Mouse (Mus musculus) myocyte (in vitro differentiated cells): ENCODE data around the gene Slc24a5. TPM values are rescaled to one million over a fixed set of nuclear protein-coding genes. Genes with fewer than 3 reads are reported as not detected.

Experiments
- H3K27me3 ChIP-seq: one replicate; pipeline ENCODE4 v1.6.1; 2011; ENCODE audit not compliant: control insufficient read depth, insufficient read depth, insufficient read length
- H3K36me3 ChIP-seq: one replicate; pipeline ENCODE4 v1.6.1; 2011; ENCODE audit not compliant: control insufficient read depth, insufficient read depth
- H3K4me2 ChIP-seq: one replicate; pipeline ENCODE4 v1.6.1; 2011; ENCODE audit warnings: low read depth, control low read depth
- H3K4me3 ChIP-seq: one replicate; pipeline ENCODE4 v1.5.1; 2011; ENCODE audit warnings: mild to moderate bottlenecking, control low read depth, moderate library complexity
- H3K79me2 ChIP-seq: one replicate; pipeline ENCODE4 v1.6.1; 2011; ENCODE audit not compliant: control insufficient read depth, insufficient read depth
- H3ac ChIP-seq: one replicate; pipeline ENCODE4 v1.6.1; 2011; ENCODE audit not compliant: control insufficient read depth, insufficient read length
- CEBPB ChIP-seq: IDR thresholded peaks from 2 replicates; pipeline ENCODE4 v1.6.1; 2011; ENCODE audit warnings: mild to moderate bottlenecking, moderate library complexity; ENCODE audit not compliant: poor library complexity, insufficient read depth, severe bottlenecking
- E2F4 ChIP-seq: IDR thresholded peaks from one replicate; pipeline ENCODE4 v1.6.1; 2011; ENCODE audit warnings: mild to moderate bottlenecking, control low read depth, moderate library complexity; ENCODE audit not compliant: insufficient read depth
- MAX ChIP-seq: IDR thresholded peaks from one replicate; pipeline ENCODE4 v1.6.1; 2011; ENCODE audit warnings: low read depth, mild to moderate bottlenecking, control low read depth
- MYOD1 ChIP-seq, 3 experiments: IDR thresholded peaks; one replicate each; pipeline ENCODE4 v1.6.1; 2011; ENCODE audit warnings: control low read depth in 2 of 3, low read depth in 2 of 3, mild to moderate bottlenecking in 2 of 3, moderate library complexity in 1 of 3; ENCODE audit not compliant: insufficient read length in 2 of 3, control insufficient read depth in 1 of 3
- MYOG ChIP-seq, 3 experiments: IDR thresholded peaks; one replicate each; pipeline ENCODE4 v1.6.1; 2011; ENCODE audit warnings: control low read depth in 2 of 3, low read depth in 2 of 3, mild to moderate bottlenecking in 2 of 3; ENCODE audit not compliant: insufficient read length in 2 of 3, control insufficient read depth in 1 of 3, insufficient read depth in 1 of 3
- POLR2A ChIP-seq: IDR thresholded peaks from one replicate; pipeline ENCODE4 v1.6.1; 2011; ENCODE audit warnings: low read depth, mild to moderate bottlenecking, control low read depth, moderate library complexity; ENCODE audit not compliant: insufficient read length
- POLR2AphosphoS2 ChIP-seq: IDR thresholded peaks from one replicate; pipeline ENCODE4 v1.6.1; 2011; ENCODE audit warnings: low read depth, control low read depth; ENCODE audit not compliant: insufficient read length
- REST ChIP-seq: IDR thresholded peaks from one replicate; pipeline ENCODE4 v1.6.1; 2011; ENCODE audit warnings: mild to moderate bottlenecking, control low read depth, moderate library complexity; ENCODE audit not compliant: insufficient read depth, insufficient read length
- SRF ChIP-seq: IDR thresholded peaks from one replicate; pipeline ENCODE4 v1.6.1; 2011; ENCODE audit warnings: low read depth; ENCODE audit not compliant: control insufficient read depth, insufficient read length
- TCF12 ChIP-seq: IDR thresholded peaks from one replicate; pipeline ENCODE4 v1.6.1; 2011; ENCODE audit warnings: mild to moderate bottlenecking, control low read depth; ENCODE audit not compliant: poor library complexity, insufficient read depth, severe bottlenecking
- TCF3 ChIP-seq: IDR thresholded peaks from one replicate; pipeline ENCODE4 v1.6.1; 2011; ENCODE audit warnings: low read depth, control low read depth; ENCODE audit not compliant: insufficient read length
- USF1 ChIP-seq: IDR thresholded peaks from one replicate; pipeline ENCODE4 v1.6.1; 2011; ENCODE audit warnings: low read depth, mild to moderate bottlenecking, control low read depth, moderate library complexity
- polyA plus RNA-seq: library from polyadenylated mRNA; unstranded; fragments of >200 nt; fragmentation: generic; extraction: Trizol; gene quantifications from one replicate; pipeline ENCODE4 v1.2.1, GENCODE M21; 2012; ENCODE audit warnings: missing spikeins

Gene Slc24a5
- polyA plus RNA-seq: 0.12 TPM

GRCm38 (mm10) chr2:125067894-125068293 is at the start of gene Slc24a5:
TSS of gene Slc24a5 (plus strand) at chr2:125068124.
- no peaks in the 10 kb centered on the region for H3K27me3 ChIP-seq
- H3K79me2 ChIP-seq: no peaks in the 10 kb centered on the region
- H3ac ChIP-seq: no peak within 1 kb of the TSS
- H3K36me3 ChIP-seq: no peaks in the 10 kb centered on the region
- no peak within 1 kb of the TSS for H3K4me3 ChIP-seq
- TF ChIP-seq REST (no peak), MYOD1 (IDR thresholded peaks at IDR 0.05; ENCODE audit: control insufficient read depth in 1 of 3, insufficient read length in 2 of 3, low read depth in 2 of 3) (no peak), TCF12 (no peak), CEBPB (no peak), E2F4 (no peak), POLR2A (no peak), POLR2AphosphoS2 (no peak), TCF3 (no peak)
- no peak within 1 kb of the TSS for H3K4me2 ChIP-seq

- Histone ChIP-seq H3ac (no peak overlapping the region), H3K79me2 (no peaks in the 10 kb centered on the region), H3K4me3 (no peak overlapping the region), H3K4me2 (no peak overlapping the region), H3K27me3 (no peaks in the 10 kb centered on the region), H3K36me3 (no peaks in the 10 kb centered on the region)
- TF ChIP-seq USF1 (no peak), MAX (no peak)
Measured at GRCm38 (mm10) chr2:125024386-125024785, 43.5 kb upstream of the Slc24a5 start.

DNA sequence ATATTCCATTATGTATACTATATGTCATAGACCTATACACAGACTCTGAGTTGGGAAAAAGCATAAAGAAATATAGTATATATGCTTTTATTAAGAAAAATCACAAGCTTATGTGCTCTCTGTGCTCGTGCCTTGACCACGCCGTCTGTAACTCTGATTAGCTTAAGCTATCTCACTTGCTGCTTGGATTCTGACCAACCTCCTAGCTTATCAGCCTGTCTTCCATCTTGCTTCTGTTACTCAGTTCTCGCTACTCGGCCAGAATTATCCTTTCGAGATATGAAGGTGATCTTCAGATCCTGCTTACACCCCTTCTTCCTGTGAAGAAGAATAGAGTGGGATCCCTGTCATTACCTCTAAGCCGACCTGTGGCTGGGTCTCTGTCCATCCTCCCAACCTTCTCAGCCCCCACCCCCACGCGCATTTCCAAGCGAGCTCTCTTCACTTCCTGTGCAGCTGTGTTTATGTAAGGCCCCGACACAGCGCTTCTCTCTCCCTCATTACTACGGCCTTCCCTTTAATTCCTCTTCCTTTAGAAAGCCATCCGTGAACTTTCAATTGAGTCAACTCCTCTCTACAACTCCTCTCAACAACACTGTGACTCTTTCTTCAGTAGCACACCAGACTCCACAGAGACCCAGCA is 41.4 kb upstream of the Slc24a5 start:
- Histone ChIP-seq H3K79me2 (no peaks in the 10 kb centered on the region), H3K36me3 (no peaks in the 10 kb centered on the region), H3K27me3 (no peaks in the 10 kb centered on the region), H3K4me3 (no peak overlapping the region), H3K4me2 (no peak overlapping the region), H3ac (no peak overlapping the region)
- no peak for TF ChIP-seq SRF
- no peak for TF ChIP-seq TCF12
- no peak for TF ChIP-seq USF1
- no peak for TF ChIP-seq CEBPB
- no peak for TF ChIP-seq MYOG (IDR thresholded peaks at IDR 0.05; ENCODE audit: control insufficient read depth in 1 of 3, insufficient read depth in 1 of 3, insufficient read length in 2 of 3, low read depth in 2 of 3)
- TF ChIP-seq MAX: no peak
- no peak for TF ChIP-seq REST
- no peak for TF ChIP-seq POLR2AphosphoS2
- TF ChIP-seq TCF3: no peak
- TF ChIP-seq POLR2A: no peak
- TF ChIP-seq MYOD1 (IDR thresholded peaks at IDR 0.05; ENCODE audit: control insufficient read depth in 1 of 3, insufficient read length in 2 of 3, low read depth in 2 of 3): no peak
- TF ChIP-seq E2F4: no peak

GRCm38 (mm10) chr2:125030591-125030990 is 37.3 kb upstream of the Slc24a5 start:
- TF ChIP-seq MAX: no peak
- no peak for TF ChIP-seq SRF
- no peak for TF ChIP-seq REST
- TF ChIP-seq MYOD1 (IDR thresholded peaks at IDR 0.05; ENCODE audit: control insufficient read depth in 1 of 3, insufficient read length in 2 of 3, low read depth in 2 of 3): no peak
- TF ChIP-seq TCF12: no peak
- no peak for TF ChIP-seq CEBPB
- TF ChIP-seq USF1: no peak
- TF ChIP-seq E2F4: no peak
- TF ChIP-seq POLR2AphosphoS2: no peak
- no peak for TF ChIP-seq POLR2A
- no peak for TF ChIP-seq TCF3
- no peak for TF ChIP-seq MYOG (IDR thresholded peaks at IDR 0.05; ENCODE audit: control insufficient read depth in 1 of 3, insufficient read depth in 1 of 3, insufficient read length in 2 of 3, low read depth in 2 of 3)
- Histone ChIP-seq H3K4me2 (no peak overlapping the region), H3K27me3 (no peaks in the 10 kb centered on the region)

DNA sequence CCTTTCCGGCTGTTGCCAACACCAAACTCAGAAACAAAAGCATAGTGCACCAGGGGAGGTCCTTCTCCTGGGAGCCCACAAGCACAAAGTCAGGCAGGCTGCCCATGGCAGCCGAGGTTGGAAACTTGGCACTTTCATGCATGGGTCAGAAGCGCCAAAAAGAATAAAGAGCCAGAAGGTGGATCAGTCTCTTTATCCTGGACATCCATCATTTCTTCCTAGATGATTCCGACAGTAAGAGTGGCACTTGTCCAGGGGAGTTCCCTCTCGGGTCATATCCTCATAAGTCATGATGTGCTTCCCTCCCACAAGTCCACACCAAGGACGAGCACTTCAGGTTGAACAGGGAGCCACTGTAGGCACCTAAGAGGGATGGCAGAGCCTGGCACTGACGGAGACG is 36.8 kb upstream of the Slc24a5 start:
- TF ChIP-seq MYOG (IDR thresholded peaks at IDR 0.05; ENCODE audit: control insufficient read depth in 1 of 3, insufficient read depth in 1 of 3, insufficient read length in 2 of 3, low read depth in 2 of 3) (no peak), SRF (no peak), POLR2AphosphoS2 (no peak), TCF12 (no peak), E2F4 (no peak)
- no peak overlapping the region for H3ac ChIP-seq
- no peaks in the 10 kb centered on the region for H3K27me3 ChIP-seq
- no peaks in the 10 kb centered on the region for H3K79me2 ChIP-seq
- H3K36me3 ChIP-seq: no peaks in the 10 kb centered on the region
- no peak overlapping the region for H3K4me2 ChIP-seq
- H3K4me3 ChIP-seq: no peak overlapping the region

More at GRCm38 (mm10) chr2:125030591-125030990, 37.3 kb upstream of the Slc24a5 start:
- H3ac ChIP-seq: no peak overlapping the region
- H3K36me3 ChIP-seq: no peaks in the 10 kb centered on the region
- H3K4me3 ChIP-seq: no peak overlapping the region
- H3K79me2 ChIP-seq: no peaks in the 10 kb centered on the region
